Mouse (Mus musculus) brain, embryonic 18.5 days (tissue): ENCODE results near the gene Sfxn3.

Experiments
- DNase-seq: peaks from one replicate; pipeline ENCODE4 v3.0.0-alpha.2; 2012; ENCODE audit warnings: low read depth, low spot score

Gene Sfxn3

GRCm38 (mm10) chr19:45075323-45076035 lies 28.2 kb downstream of the Sfxn3 start:
- DNase-seq = no peak

GRCm38 (mm10) chr19:45076036-45076575 lies 28.8 kb downstream of the Sfxn3 start:
- DNase-seq = no peak

- DNase-seq = no peak
Measured at GRCm38 (mm10) chr19:45076586-45077510, 29.5 kb downstream of the Sfxn3 start.

DNA sequence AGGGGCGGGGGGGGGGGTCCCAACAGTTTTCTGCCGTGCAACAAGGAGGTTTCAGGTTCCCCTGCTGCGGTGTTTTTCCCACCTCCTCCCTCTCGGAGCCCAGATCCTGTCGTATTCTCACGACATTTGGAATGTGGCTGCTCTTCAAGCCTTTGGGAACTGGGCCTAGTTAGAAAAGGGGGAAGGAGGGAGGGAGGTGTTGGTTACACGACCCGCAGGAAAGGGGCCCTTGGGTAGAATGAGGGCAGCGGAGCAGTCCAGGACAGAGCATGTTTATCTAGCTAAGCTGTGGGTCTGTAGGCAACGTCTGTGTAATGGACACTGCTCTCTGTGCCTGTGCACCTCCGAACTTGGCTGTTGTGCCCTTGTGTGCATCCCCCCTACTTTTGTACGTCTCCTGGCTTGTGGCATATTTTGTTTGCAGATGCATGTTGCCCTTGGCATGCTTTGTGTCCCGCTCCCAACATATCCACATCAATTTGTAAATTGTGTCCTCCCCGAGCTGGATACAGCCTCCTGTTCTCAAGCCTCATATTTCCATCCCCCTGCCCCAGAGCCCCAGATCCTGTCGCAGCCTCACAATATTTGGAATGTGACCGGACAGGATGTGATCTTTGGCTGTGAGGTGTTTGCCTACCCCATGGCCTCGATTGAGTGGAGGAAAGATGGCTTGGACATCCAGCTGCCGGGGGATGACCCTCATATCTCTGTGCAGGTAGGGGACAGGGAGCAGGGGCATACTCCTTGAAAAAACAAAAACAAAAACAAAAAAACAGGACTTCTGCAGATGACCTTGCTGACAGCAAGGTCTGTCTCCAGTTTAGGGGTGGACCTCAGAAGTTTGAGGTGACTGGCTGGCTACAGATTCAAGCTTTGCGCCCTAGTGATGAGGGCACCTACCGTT lies 30.7 kb downstream of the Sfxn3 start:
- no peak for DNase-seq

DNA sequence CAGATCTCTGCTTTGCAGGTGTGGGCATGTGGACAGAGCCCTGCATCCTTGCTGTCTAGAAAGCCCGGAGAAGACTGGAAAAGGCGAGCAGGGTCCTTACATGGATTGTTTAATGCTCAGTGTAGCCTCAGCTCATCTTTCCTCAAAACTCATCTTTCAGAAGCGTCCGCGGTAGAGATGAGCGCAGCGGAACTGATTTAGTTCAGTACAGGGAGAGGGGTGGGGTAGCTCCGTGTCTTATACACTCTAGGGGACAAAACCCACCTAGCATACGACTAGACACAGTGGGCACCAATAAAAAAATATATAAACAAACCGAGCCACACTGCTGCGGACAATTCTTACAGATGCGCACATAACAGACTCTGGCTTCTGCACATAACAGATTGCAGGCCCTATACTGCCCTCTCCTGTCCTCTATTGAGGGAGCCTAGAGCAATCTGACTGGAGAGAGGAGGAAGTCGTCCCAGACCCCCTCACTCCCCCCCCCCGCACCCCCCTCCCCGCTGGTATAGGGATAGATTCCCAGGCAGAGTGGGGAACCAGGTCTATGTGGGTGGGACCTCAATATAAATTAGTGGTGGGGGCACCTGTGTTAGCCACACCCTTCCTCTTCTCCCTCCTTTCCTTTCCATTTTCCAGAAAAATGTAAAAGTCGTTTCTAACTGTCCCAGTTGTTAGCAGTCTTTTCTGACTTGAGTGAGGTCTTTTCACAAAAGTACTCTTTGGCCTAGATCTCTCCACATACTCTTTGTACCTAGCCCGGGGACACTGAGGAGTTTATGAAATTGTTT lies 31.9 kb downstream of the Sfxn3 start:
- no peak for DNase-seq

DNA sequence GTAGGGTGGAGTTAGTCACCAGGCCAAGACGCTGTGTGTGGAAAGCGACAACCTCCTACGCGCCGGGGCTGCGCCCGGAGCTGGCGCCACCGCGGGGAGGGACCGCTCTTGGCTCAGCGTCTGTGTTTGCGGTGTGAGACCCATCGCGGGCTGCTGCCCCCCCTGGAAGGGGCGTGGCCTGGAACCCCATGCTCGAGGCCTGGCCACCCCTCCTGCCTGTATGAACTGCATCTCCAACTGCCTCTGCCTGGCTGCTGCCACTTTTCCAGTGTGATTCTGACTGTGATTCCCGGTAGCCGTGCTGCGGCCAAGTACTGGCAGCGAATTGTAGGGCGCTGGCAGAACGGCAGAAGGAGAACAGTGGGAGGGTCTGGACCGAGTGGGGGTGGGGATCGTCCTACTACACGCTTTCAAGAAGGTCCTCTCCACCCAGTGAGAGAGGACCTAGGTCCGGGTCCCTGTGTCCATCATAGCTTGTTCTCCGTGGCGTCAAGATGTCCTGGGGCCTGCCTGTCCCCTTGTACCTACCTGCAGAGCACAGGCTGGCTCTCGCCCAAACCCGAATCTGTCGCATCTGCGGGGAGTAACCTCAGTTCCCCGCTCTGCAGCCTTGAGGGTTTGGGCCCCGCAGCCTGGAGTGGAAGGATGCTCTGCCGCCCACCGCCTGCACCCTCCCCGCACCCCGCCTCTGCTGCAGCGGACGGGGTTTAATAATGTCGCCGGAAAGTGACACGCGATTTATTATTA lies 32.6 kb downstream of the Sfxn3 start:
- DNase-seq = no peak

DNA sequence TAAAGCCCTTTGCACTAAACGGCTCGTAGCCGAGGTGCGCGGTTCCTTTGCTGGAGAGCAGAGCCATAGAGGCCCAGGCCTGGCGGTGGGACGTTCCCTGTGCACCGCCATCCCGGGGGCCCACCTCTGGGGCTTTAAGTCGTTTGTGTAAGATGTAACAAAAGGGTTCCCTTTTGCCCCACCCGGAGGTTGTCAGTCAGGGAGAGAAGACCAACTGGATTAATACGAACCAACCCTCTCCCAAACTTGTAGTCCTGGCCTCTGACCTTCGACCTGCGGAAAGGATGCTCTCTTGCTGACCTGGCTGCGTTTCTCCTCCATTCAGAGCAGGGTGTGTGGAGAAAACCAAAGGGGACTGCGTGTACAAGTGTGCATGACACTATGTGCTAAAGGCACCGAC lies 33.4 kb downstream of the Sfxn3 start:
- no peak for DNase-seq

GRCm38 (mm10) chr19:45081279-45081678 lies 34.0 kb downstream of the Sfxn3 start:
- no peak for DNase-seq

GRCm38 (mm10) chr19:45081841-45082550 lies 34.7 kb downstream of the Sfxn3 start:
- DNase-seq = no peak

DNA sequence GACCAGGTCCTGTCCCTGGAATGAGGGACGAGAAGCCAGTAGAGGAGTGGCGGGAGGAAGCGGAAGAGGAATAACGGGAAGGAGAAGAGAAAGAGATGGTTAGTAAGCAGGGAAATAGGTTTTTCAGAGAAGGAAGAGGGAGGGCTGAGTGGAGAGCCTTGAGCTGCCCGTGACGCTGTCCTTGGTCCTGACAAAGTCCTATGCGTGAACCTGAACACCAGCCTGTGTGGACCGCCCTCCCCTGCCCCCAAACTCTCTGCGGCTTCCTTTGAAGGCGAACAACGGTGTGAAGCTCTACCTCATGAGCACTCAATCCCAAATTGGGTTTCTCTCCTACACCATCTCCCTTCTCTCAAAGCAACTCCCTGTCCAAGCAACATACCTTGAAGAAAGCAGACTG lies 50.6 kb downstream of the Sfxn3 start:
- DNase-seq = no peak

DNA sequence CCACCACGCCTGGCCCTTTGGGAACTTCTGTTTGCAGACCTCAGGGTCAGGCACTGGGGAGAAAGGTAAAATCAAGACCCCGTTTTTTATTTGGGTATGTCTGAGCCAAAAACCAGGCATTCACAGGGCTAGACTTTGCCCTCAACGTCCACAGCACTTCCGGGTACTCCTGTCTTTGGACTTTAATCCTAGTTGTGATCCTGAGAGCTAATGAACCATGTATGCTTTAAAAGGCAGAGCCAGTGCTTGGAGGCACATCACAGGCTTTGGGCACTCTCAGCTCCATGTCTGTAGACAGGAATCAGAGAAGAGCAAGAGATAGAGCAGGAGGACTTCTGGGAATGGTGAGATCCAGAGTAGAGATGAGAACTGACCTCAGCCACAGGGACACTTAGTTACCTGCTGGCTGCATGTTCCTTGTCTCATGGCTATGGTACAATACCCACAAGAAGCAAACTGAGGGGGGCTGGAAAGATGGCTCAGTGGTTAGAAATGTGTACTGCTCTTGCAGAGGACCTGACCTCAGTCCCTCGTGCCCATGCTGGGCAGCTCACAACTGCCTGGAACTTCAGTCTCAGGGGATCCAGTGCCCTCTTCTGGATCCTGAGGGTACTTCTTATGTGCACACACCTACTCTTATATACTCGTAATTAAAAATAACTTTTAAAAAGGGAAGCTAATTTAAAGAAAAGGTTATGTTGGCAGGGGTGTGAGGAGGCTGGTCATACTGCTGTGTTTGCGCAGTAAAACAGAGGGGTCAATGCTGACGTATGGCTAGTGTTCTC lies 53.4 kb downstream of the Sfxn3 start:
- no peak for DNase-seq

- DNase-seq = no peak
Measured at GRCm38 (mm10) chr19:45105591-45105990, 58.3 kb downstream of the Sfxn3 start.
